Mouse (Mus musculus): ENCODE data around the gene Vgll4.

- no peak for TF ChIP-seq CTCF (IDR thresholded peaks at IDR 0.05; ENCODE audit: extremely low read depth, insufficient read depth, insufficient read length, insufficient replicate concordance)
- no peak for TF ChIP-seq POLR2A (IDR thresholded peaks at IDR 0.05; ENCODE audit: low read depth, low read length)
Observed at GRCm38 (mm10) chr6:114934045-114934444, 35.7 kb downstream of the Vgll4 start.
